ENCODE assay signal across 30 mouse cellular contexts in genomic region chr10:51173619-51174018, GRCm38 (mm10).
DNase-seq lines count a peak whose midpoint lies in the region; ATAC-seq and TF ChIP-seq lines count a peak whose summit lies in the region.
"Had no signal": no experiment of that assay in that cellular context is flagged by ENCODE, and none has a peak within 500 bp of the region (broad histone marks: within the 10 kb centered on the region; RNA-seq: fewer than 3 reads in every experiment).

No protein-coding gene starts in this region.

- H3K9ac ChIP-seq in kidney, embryonic 14.5 days (ENCODE audit: low read depth, low read length): no peak overlapping the region
- H3K9ac ChIP-seq in lung, embryonic 14.5 days: no peak overlapping the region
- H3K9ac ChIP-seq: embryonic facial prominence, embryonic 12.5 days; forebrain, embryonic 13.5 days; heart, embryonic 13.5 days; hindbrain, embryonic 14.5 days had no signal

- no peak overlapping the region for H3K4me2 ChIP-seq in kidney, embryonic 14.5 days (replicated peaks; ENCODE audit: low read depth, low read length)
- no peak overlapping the region for H3K4me2 ChIP-seq in lung, embryonic 14.5 days
- H3K4me2 ChIP-seq: embryonic facial prominence, embryonic 12.5 days; forebrain, embryonic 13.5 days; heart, embryonic 13.5 days; hindbrain, embryonic 14.5 days had no signal

- H3K9me3 ChIP-seq in kidney, embryonic 14.5 days (ENCODE audit: control insufficient read depth, low read length): no peaks in the 10 kb centered on the region
- no peaks in the 10 kb centered on the region for H3K9me3 ChIP-seq in lung, embryonic 14.5 days (ENCODE audit: low read depth, low read length)
- H3K9me3 ChIP-seq: embryonic facial prominence, embryonic 12.5 days; forebrain, embryonic 10.5 days; forebrain, embryonic 13.5 days; G1E; heart, embryonic 10.5 days; heart, embryonic 13.5 days had no signal

- H3K36me3 ChIP-seq in kidney, embryonic 14.5 days (ENCODE audit: control insufficient read depth, insufficient read depth, low read length): no peaks in the 10 kb centered on the region
- H3K36me3 ChIP-seq in lung, embryonic 14.5 days (ENCODE audit: insufficient read depth): no peaks in the 10 kb centered on the region
- H3K36me3 ChIP-seq: embryonic facial prominence, embryonic 12.5 days; forebrain, embryonic 10.5 days; G1E; heart, embryonic 10.5 days; heart, embryonic 13.5 days had no signal

- H3K4me3 ChIP-seq in kidney, embryonic 14.5 days (ENCODE audit: low read length): no peak overlapping the region
- H3K4me3 ChIP-seq in lung, embryonic 14.5 days (ENCODE audit: low read depth, low read length): no peak overlapping the region
- H3K4me3 ChIP-seq: embryonic facial prominence, embryonic 12.5 days; erythroblast, embryonic 14.5 days; forebrain, embryonic 10.5 days; forebrain, embryonic 13.5 days; heart, adult 2 months; heart, embryonic 10.5 days; heart, embryonic 13.5 days had no signal

- no peak for DNase-seq in kidney, adult 8-10 months
- peak; percentile 21 for DNase-seq in lung, embryonic 14.5 days
- no peak for DNase-seq in lung, postnatal 36 days
- peak; percentile 56 for DNase-seq in Muller cell, postnatal 12 days (ENCODE audit: inconsistent ontology term)
- peak; percentile 13 for DNase-seq in fibroblast of lung, adult 2 months (ENCODE audit: low read depth)
- DNase-seq in adipocyte (ENCODE audit: low spot score): no peak
- DNase-seq: adrenal gland, postnatal 10 days; adrenal gland, postnatal 36 days; B cell, adult 2 months; cerebellum, adult 18-20 months; cerebellum, adult 9-10 months; cerebellum, postnatal 14 days; gastrocnemius, postnatal 10 days; gastrocnemius, postnatal 36 days; heart, adult 2 months; heart, postnatal 14 days; heart, postnatal 4 days had no signal

- ATAC-seq in kidney, embryonic 14.5 days (ENCODE audit: low FRiP score, low TSS enrichment): peak; percentile 43; the same call in 1 of the 2 replicates
- ATAC-seq in lung, embryonic 14.5 days (ENCODE audit: insufficient read depth): peak; percentile 35; the same call in 1 of the 2 replicates
- ATAC-seq: activated CD4-positive, CD25-positive, alpha-beta regulatory T cell, adult 4 months; forebrain, embryonic 13.5 days; forebrain, embryonic 16.5 days; hindbrain, postnatal 0 days had no signal

- H3K4me1 ChIP-seq in kidney, embryonic 14.5 days (ENCODE audit: control insufficient read depth, insufficient read depth, low read length): no peaks in the 10 kb centered on the region
- H3K4me1 ChIP-seq in lung, embryonic 14.5 days (ENCODE audit: insufficient read depth): no peaks in the 10 kb centered on the region
- H3K4me1 ChIP-seq: embryonic facial prominence, embryonic 12.5 days; heart, embryonic 10.5 days had no signal

- no peak for TF ChIP-seq CTCF in lung, embryonic 14.5 days (IDR thresholded peaks at IDR 0.05; ENCODE audit: low read depth)

- H3K27ac ChIP-seq in kidney, embryonic 14.5 days (ENCODE audit: low read depth, low read length): no peak overlapping the region
- H3K27ac ChIP-seq in lung, embryonic 14.5 days (ENCODE audit: low read depth): no peak overlapping the region
- H3K27ac ChIP-seq: embryonic facial prominence, embryonic 12.5 days; forebrain, embryonic 10.5 days; forebrain, embryonic 13.5 days; heart, adult 2 months; heart, embryonic 10.5 days; heart, embryonic 13.5 days; hindbrain, embryonic 14.5 days; hindbrain, postnatal 0 days had no signal

- no peaks in the 10 kb centered on the region for H3K27me3 ChIP-seq in kidney, embryonic 14.5 days (ENCODE audit: control insufficient read depth, insufficient read depth, low read length)
- H3K27me3 ChIP-seq in lung, embryonic 14.5 days (ENCODE audit: insufficient read depth, low read length): no peaks in the 10 kb centered on the region
- H3K27me3 ChIP-seq: CH12.LX; embryonic facial prominence, embryonic 12.5 days; forebrain, embryonic 13.5 days; heart, embryonic 13.5 days had no signal

- 56% methylated on average over 3 of the region's 3 CpGs for WGBS in kidney, embryonic 14.5 days
- 41% methylated on average over 3 of the region's 3 CpGs for WGBS in lung, embryonic 14.5 days

Comparison
In these comparisons a context has a peak if more than half of its experiments do, and no peak if none do; other contexts are left out.
1. DNase-seq: peak in lung, embryonic 14.5 days (single experiment), Muller cell, postnatal 12 days (single experiment) and fibroblast of lung, adult 2 months (single experiment); none in kidney, adult 8-10 months (0 of 2), lung, postnatal 36 days (single experiment) and adipocyte (single experiment).